Mouse (Mus musculus) frontal cortex, postnatal 10 days (tissue): ENCODE measurements at regions not wholly inside any gene's neighbourhood (a gene's known extent, or its start where the extent isn't known, plus 50 kb on each side); places are given as distances from the start of the nearest gene placed in this dataset.

Experiments used
- DNase-seq, 2 experiments: peaks; one replicate each; pipeline ENCODE4 v3.0.0; 2022; ENCODE audit warnings: low spot score in 2 of 2, mixed read lengths in 1 of 2

DNA sequence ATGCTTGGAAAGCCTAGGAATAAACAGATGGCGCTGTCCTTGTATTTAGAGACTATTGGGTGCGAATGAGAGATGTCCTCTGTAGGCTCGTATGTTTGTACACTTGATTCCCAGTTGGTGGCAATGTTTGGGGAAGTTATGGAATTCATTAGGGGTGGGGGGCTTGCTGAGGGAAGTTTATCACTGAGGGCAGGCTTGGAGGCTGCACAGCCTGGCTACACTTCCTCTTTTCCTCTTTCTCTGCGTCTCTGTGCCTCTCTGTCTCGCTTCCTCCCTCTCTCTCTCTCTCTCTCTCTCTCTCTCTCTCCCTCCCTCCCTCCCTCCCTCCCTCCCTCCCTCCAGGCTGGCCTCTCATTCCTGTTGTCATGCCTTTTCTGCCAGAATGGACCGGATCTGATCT is 104.2 kb upstream of the Arid2 start:
- no peak for DNase-seq

- no peak for DNase-seq
Measured at GRCm38 (mm10) chr15:96184666-96185065, 102.7 kb upstream of the Arid2 start.

- DNase-seq, result no peak
Measured at GRCm38 (mm10) chr15:96185429-96185828, 101.9 kb upstream of the Arid2 start.

GRCm38 (mm10) chr15:96185901-96186300 is 101.4 kb upstream of the Arid2 start:
- no peak for DNase-seq

DNA sequence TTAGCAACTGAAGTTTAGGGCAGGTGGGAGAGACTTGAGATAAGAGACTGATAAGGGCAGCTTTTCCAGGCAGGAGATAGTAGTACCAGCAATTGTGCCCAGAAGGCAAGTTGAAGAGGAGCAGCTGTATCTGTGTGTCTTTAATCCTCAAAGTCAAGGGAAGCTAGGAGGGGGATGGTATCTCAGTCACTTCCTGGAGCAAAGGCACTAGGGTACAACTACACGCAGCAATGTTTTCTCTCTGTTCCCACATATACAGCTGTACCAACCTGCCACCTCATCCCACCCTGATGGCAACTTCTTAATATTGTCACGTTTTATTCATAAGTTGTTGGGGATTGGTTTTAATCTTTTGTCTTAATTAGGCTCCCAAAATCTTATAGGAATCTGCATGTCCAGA is 97.8 kb upstream of the Arid2 start:
- no peak for DNase-seq

DNA sequence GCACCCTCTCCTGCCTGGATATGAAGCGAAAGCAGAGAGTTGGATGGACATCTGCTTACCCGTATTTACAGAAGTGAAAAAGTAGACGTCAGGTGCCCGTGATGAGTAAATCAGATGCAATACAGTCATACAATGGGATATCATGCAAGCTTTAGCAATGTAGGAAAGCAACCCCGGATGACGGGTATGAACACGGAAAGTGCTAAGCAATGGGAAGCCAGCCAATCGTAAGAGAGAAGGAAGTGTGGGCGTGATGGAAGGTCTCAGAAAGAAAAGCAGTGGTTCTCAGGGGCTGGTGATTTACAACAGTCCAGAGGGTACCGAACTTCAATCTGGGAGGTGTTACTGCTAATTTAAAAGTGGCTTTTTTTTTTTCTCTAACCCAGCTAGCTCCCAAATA is 89.9 kb upstream of the Arid2 start:
- DNase-seq, result no peak

- DNase-seq, result no peak
Measured at GRCm38 (mm10) chr15:96197932-96198331, 89.4 kb upstream of the Arid2 start.

- no peak for DNase-seq
Measured at GRCm38 (mm10) chr15:96201273-96201672, 86.0 kb upstream of the Arid2 start.

- DNase-seq, result no peak
Measured at GRCm38 (mm10) chr15:96201701-96202460, 85.4 kb upstream of the Arid2 start.

GRCm38 (mm10) chr15:96204187-96204586 is 83.1 kb upstream of the Arid2 start:
- DNase-seq, result no peak

- DNase-seq, result no peak
Measured at GRCm38 (mm10) chr15:96204623-96205022, 82.7 kb upstream of the Arid2 start.

DNA sequence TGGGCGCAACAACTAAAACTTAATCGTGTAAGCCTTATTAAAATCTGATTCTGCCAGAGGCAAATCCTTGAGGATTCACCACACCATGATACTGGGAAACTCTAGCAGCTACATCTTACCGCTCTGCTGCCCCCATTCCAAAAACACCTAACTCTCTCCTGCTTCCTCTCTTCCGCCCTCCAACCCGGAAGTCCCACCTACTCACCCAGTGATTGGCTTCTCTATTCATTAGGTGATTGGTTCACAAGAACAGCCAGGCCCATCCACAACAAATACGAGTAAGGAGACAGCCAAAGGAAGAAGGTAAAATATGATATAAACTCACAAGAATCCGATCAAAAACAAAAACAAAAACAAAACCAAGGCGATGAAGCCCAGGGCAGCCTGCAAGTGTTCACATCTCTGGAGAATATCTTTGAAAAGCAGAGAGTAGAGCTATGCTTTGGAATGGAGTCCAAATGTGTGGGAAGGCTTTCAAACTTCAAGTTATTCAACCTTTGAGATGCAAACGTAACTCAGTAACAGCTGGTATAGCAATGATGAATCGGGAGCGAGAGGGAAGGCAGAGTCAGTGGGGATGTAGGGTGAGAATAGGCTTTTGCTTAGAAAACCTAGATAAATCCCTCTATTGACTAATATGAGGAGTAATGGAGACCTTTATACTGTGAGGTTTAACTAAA is 76.5 kb upstream of the Arid2 start:
- no peak for DNase-seq

- DNase-seq, result no peak
Measured at GRCm38 (mm10) chr15:96213541-96214312, 73.6 kb upstream of the Arid2 start.

GRCm38 (mm10) chr15:96217896-96218295 is 69.4 kb upstream of the Arid2 start:
- DNase-seq, result no peak

- DNase-seq, result no peak
Measured at GRCm38 (mm10) chr15:96219746-96220145, 67.6 kb upstream of the Arid2 start.

DNA sequence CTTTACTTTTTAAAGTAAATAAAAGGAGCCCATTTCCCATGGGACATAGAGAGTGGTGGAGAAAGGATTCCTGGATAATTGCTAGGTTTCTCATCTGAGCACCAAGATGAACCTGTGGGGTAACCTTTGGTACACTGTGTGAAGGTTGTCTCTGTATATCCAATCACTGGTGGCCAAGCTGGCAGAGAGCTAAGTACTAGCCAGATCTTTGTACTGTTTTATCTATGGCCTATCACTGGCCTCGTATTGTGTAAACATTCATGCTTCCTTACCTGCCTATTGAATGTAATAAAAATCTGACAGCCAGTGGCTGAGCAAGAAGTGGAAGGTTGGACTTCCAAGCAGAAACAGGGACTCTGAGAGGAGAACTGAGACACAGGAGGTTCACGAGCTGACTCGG is 55.3 kb upstream of the Arid2 start:
- no peak for DNase-seq

DNA sequence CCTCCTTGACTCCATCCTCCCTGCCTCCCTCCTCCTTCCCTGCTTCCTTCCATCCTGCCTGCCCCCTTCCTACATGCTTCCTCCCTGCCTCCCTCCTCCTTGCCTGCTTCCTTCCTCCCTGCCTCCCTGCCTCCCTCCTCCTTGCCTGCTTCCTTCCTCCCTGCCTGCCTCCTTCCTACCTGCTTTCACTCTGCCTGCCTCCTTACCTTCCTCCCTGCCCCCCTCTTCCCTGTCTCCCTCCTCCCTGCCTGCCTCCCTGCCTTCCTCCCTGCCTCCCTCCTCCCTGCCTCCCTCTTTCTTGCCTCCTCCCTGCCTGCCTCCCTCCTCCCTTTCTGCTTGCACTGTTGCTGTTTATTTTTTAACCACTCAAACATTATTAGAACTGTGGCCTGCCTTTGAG is 54.2 kb upstream of the Arid2 start:
- DNase-seq, result no peak

DNA sequence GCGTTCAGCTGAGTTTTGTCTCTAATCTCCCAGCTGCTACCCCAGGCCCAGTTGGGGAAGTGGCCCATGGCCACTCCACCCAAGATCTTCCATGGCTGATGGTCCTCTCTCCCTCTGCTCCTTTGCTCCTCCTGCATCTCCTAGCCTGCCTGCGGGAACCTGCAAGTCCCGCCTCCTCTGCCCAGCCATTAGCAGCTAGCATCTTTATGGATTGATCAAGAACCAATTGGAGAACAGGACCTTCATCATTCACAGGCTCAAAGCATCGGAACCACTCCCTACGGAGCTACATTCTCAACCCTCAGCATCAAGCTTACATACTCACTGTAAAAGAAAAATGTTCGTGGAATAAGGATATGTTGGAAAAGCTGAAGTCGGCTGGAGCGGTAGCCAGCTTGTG is 52.5 kb upstream of the Arid2 start:
- peak in 1 of 2 experiments; percentile 10 for DNase-seq
